Mouse (Mus musculus) erythroblast, adult 5-6 weeks (primary cell): ENCODE data around the gene Gm20388. TPM values are rescaled to one million over a fixed set of nuclear protein-coding genes. Genes with fewer than 3 reads are reported as not detected.
"Not testable (repeated sequence)": the region's sequence is repeated elsewhere in the genome, so short reads cannot be mapped to it uniquely, and the experiment has no call there.

Source experiments
- ATAC-seq: replicated peaks from 2 replicates; pipeline ENCODE4 v1.8.0; 2016; ENCODE audit warnings: moderate number of reproducible peaks, mild to moderate bottlenecking, moderate TSS enrichment, inconsistent platforms; ENCODE audit not compliant: poor library complexity, low FRiP score, severe bottlenecking
- total RNA-seq, 2 experiments: library from RNA; stranded (forward) in 1 of 2; stranded (reverse) in 1 of 2; fragments of 150-400 nt in 1 of 2; fragments of 200-764, 138-1000 nt in 1 of 2; gene quantifications; 2 replicates each; pipeline versions ENCODE4 v1.2.3 to v1.2.4; 2015 to 2017; ENCODE audit warnings: low replicate concordance in 2 of 2

Gene Gm20388
- total RNA-seq, 2 experiments from 2014 or later: 2.9 to 7.8 TPM

GRCm38 (mm10) chr8:123083610-123084009 lies 3173.0 kb downstream of the Gm20388 start:
- no peak for ATAC-seq

DNA sequence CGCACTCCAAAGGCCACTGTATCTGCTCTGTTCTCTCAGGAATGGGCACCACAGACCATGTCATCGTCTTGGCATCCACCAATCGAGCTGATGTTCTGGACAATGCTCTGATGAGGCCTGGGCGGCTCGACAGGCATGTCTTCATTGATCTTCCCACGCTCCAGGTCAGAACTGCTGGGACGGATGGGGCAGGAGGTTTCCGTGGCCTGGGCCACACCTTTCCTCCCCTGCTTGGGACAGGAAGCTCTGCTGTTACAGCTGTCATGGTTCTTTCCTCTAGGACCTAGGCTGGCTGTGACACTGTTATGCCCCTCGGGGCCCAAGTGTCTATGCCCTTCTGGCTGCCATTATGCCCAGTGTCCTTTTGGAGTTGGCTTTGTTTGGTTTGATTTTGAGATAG lies 3176.6 kb downstream of the Gm20388 start:
- ATAC-seq: no peak

GRCm38 (mm10) chr8:123097216-123097615 lies 3186.6 kb downstream of the Gm20388 start:
- no peak for ATAC-seq

DNA sequence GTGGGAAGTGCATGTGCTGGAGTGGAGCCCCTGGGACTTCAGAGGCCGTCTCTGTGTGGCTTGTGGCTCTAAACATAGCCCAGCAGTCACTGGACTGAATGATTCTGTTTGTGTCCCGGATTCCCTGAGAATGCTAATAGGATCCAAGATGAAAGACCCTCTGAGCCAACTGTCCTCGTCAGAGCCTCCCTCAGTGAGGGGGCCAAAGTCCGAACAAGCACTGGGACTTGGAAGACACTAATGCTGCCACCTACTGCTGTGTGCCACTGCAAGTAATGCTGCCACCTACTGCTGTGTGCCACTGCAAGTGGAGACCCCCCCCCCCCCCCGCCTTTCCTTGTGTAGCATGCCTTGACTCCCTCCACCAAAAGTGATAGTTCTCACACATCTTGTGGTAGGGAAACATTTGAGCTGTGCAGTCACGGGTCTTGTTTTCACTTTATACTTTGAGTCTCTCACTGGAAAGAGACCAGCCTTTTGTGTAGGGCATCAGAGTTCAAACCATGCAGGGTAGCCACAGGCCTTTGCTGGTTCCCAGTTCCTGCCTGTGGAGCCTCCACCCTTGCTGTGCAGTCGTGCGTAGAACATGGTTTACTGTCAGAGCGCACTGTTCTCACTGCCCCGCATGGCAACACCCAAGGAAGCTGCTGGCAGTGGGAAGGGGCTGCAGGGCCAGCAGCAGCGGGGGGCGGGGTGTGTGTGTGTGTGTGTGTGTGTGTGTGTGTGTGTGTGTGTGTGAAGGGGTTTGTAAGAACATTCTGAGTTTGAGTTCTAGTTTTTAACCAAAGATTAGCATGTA lies 3187.3 kb downstream of the Gm20388 start:
- no peak for ATAC-seq

GRCm38 (mm10) chr8:123100288-123100687 lies 3189.6 kb downstream of the Gm20388 start:
- ATAC-seq: no peak

DNA sequence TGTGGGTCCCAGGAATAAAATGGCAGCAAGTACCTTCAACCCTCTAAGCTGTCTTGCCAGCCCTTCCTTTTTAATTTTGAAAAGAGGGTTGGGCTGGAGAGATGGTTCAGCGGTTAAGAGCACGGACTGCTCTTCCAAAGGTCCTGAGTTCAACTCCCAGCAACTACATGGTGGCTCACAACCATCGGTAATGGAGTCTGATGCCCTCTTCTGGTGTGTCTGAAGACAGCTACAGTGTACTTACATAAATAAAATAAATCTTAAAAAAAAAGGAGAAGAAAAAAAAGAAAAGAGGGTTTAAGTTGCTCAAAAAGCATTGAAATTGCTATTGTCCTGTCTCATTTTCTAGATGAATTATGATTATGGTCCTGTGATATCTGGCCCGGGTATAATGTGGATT lies 3190.6 kb downstream of the Gm20388 start:
- no peak for ATAC-seq

GRCm38 (mm10) chr8:123101735-123102685 lies 3191.4 kb downstream of the Gm20388 start, which contains the start of gene Rpl13:
TSS of gene Rpl13 (plus strand) at chr8:123102350.
- peak; percentile 98 for ATAC-seq

GRCm38 (mm10) chr8:123102855-123103254 lies 3192.2 kb downstream of the Gm20388 start:
- not testable (repeated sequence) for ATAC-seq

DNA sequence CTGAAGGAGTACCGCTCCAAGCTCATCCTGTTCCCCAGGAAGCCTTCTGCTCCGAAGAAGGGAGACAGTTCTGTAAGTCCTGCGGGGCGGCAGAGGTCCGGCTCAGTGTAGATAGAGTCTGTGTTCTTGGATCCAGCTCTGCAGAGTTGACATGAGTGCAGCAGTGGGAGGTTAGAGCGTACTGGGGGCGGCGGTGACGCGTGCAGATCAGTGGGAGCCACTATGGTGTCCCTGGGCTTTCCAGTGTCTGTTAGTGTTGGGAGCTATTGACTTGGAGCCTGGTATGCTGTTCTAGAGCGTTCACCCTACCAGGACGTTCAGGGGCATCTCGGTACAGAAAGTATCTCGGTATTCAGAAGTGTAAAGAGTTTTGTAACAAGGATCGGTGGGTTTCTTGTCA lies 3192.6 kb downstream of the Gm20388 start:
- ATAC-seq: no peak

DNA sequence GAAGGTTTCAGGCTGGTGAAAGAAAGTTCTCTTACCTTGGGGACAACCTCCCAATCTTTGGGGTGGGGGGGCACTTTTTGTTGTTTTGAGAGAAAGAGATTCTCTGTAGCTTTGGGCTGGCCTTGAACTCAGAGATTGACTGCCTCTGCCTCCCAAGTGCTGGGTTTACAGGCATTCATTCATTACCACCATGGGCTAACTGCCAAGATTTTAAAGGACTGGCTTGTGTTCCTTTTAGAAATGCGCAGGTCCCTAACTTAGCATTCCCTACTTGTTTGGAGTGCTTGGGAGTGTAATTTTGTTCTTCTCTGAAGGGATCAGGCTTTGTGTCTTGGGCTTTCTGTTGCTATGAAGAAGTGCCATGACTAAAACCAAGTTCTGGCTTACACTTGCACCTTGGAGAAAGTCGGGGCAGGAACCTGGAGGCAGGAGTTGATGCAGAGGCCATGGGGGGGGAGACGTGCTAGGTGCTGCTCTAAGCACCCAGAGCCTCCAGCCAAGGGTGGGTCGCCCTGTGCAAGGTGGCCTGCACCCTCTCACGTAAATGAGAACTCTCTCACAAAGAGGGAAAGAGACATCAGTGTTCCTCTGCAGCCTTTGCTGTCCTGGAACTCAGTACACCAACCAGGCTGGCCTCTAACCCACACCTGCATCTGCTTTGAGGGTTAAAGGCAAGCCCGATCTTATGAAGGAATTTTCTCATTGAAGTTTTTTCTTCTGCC lies 3193.6 kb downstream of the Gm20388 start:
- no peak for ATAC-seq

DNA sequence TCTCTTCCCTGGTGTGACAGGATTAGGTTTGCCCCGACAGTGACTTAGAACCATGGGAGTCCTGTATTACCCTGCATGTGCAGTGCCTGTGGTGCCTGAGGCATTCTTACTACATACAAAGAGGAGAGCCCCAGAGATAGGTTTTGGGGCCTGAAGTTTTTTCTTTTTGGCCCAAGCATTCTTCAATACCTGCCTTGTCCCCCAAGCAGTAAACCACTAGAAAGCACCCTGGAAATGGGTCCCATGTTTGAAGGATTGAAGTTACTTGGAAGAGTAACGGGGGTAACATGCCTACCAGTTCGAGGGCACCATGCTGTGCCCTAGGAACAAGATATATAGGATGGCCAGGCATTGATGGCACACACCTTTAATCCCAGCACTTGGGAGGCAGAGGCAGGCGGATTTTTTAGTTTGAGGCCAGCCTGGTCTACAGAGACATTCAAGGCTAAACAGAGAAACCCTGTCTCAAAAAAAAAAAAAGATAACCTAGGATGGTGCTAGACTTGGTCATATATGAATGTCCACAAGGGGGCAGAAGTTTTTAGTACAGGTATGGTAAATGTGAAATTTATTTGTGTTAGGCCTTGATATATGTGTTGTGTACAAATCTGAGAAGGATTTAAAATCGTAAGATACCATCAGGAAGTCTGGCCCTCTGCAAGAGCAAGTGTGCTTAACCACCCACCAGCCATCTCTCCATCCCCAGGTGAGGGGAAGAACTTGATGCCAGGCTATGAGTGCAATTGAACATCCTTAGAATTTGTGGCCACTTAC lies 3195.1 kb downstream of the Gm20388 start:
- no peak for ATAC-seq

DNA sequence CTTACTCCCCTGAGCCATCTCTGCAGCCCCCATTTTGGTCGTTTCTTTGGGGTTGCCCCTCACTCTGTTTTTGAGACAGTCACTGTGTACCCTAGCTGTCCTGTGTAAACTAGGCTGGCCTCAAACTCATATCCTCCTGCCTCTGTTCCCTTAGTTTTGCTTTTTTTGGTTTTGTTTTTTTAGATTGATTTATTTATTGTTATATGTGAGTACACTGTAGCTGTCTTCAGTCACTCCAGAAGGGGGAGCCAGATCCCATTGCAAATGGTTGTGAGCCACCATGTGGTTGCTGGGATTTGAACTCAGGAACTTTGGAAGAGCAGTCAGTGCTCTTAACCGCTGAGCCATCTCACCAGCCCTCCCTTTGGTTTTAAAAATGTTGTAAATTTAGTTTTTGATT lies 3195.9 kb downstream of the Gm20388 start:
- ATAC-seq: no peak

- no peak for ATAC-seq
Measured at GRCm38 (mm10) chr8:123108010-123108409, 3197.4 kb downstream of the Gm20388 start.

GRCm38 (mm10) chr8:123108953-123109352 lies 3198.3 kb downstream of the Gm20388 start:
- ATAC-seq: no peak

GRCm38 (mm10) chr8:123110649-123111048 lies 3200.0 kb downstream of the Gm20388 start:
- peak; percentile 88 for ATAC-seq

DNA sequence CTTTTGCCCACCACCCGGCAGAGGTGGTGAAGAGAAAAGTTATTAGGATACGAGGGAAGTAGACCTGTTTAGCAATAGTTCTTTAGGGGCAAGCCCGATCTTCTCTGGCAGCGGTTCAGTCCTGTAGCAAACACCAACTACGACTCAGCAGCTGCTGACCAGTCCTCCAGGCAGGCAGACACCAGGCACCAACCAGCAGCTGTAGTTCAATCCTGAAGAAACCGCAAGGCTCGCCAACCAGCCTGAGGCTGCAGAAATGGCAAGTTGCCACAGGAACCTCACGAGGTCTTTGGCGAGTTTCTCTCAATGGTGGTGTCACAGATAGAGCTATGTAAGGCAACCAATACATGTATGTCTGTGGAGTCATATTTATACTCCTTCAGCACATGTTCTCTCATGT lies 3202.3 kb downstream of the Gm20388 start:
- no peak for ATAC-seq

DNA sequence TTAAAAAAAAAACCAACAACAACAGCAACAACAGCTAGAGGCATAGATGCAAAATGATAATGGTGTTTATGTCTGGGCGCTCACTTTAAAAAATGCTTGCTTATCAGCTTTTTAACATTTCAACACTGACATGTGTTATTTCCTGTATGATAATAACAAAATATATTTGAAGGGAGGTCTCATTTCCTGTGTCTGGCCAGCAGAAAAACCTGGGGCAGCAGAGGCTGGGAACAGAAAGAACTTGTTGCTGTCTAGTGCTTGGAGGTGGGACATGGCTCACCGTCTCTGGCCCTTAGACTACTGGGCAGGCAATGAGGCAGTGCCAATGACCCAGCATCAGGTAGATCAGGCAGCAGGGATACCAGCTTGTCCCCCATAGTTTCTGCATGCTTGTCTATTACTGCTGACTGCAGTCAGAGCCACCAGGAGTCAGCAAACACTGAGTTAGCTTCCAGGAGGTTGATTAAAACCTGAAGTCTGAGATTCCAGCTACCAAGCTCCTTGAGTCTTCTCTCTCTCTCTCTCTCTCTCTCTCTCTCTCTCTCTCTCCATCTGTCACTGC lies 3203.3 kb downstream of the Gm20388 start:
- no peak for ATAC-seq

DNA sequence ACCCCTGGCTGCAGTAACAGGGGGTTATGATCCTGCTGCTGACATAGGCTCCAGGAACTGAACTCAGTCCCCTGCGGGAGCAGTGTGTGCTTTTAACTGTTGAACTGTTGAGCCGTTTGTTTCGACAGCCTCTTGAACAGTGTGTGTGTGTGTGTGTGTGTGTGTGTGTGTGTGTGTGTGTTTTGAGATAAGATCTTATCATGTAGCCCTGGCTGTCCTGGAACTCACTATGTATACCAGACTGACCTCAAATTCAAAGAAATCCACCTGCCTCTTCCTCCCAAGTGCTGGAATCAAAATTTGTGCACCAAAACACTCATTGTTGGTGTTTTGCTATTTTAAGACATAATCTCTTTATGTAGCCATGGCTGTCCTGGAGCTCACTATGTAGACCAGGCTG lies 3204.0 kb downstream of the Gm20388 start:
- no peak for ATAC-seq

DNA sequence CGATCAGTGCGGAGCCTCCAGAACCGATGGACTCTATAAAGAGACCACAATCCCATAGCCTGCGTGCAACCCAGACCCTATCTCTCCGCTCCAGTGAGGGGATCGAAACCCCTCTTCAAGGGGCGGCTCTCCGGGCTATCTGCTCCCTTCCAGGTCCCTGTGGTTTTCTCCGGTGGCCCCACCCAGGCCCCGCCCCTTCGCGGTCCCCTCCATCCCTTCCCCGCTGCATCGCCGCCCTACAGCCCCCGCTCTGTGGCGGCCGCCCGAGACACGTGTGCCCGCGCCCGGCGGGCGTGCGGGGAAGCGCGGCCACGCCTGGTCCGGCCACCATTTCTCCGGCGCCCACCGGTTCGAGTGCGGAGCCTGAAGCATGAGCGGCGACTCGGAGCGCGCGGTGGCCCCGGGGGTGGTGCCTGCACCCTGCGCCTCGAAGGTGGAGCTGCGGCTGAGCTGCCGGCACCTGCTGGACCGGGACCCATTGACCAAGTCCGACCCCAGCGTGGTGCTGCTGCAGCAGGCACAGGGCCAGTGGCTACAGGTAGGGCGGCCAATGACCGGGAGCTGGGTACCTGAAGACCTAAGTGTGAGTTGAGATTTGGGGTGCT lies 3206.6 kb downstream of the Gm20388 start, which contains the start of gene Cpne7:
Gene Cpne7, plus strand, starts transcription at position 248 of the 605 bp plus-strand sequence.
- ATAC-seq: no peak
